Mouse (Mus musculus) midbrain, embryonic 16.5 days (tissue): ENCODE data around the gene Ttll12. TPM values are rescaled to one million over a fixed set of nuclear protein-coding genes. Genes with fewer than 3 reads are reported as not detected.

Experiments used
- ATAC-seq: fragments of 200-750 bp; cut with Nextera tagmentation; 2 replicates; pipeline ENCODE4 v1.8.0; 2017; ENCODE audit warnings: moderate TSS enrichment
- H3K27ac ChIP-seq: fragments of 300-500 bp; sonication (generic); 2 replicates; pipeline ENCODE4 v1.5.1; 2014; ENCODE audit warnings: mild to moderate bottlenecking, low read length, mixed read lengths
- H3K27me3 ChIP-seq: fragments of 300-500 bp; sonication (generic); 2 replicates; pipeline ENCODE4 v1.6.1; 2014; ENCODE audit warnings: low read depth, low read length, mixed read lengths; ENCODE audit not compliant: control insufficient read depth, insufficient read depth
- H3K36me3 ChIP-seq: fragments of 300-500 bp; sonication (generic); 2 replicates; pipeline ENCODE4 v1.6.1; 2014; ENCODE audit warnings: mild to moderate bottlenecking, low read length, moderate library complexity, mixed read lengths; ENCODE audit not compliant: control insufficient read depth, insufficient read depth
- H3K4me1 ChIP-seq: fragments of 300-500 bp; sonication (generic); 2 replicates; pipeline ENCODE4 v1.6.1; 2014; ENCODE audit warnings: mild to moderate bottlenecking, low read length, mixed read lengths; ENCODE audit not compliant: control insufficient read depth, insufficient read depth
- H3K4me2 ChIP-seq: fragments of 300-500 bp; sonication (generic); 2 replicates; pipeline ENCODE4 v1.6.1; 2014; ENCODE audit warnings: mild to moderate bottlenecking, low read length, mixed read lengths
- H3K4me3 ChIP-seq: fragments of 300-500 bp; sonication (generic); 2 replicates; pipeline ENCODE4 v1.5.1; 2014; ENCODE audit warnings: low read depth, mild to moderate bottlenecking, low read length, moderate library complexity, mixed read lengths
- H3K9ac ChIP-seq: fragments of 300-500 bp; sonication (generic); 2 replicates; pipeline ENCODE4 v1.6.1; 2014; ENCODE audit warnings: low read depth, low read length, mixed read lengths
- H3K9me3 ChIP-seq: fragments of 300-500 bp; sonication (generic); replicated peaks from 2 replicates; pipeline ENCODE4 v1.6.1; 2014; ENCODE audit warnings: mild to moderate bottlenecking, low read length, mixed read lengths; ENCODE audit not compliant: control insufficient read depth, poor library complexity, severe bottlenecking
- WGBS: fragments of 180-500 bp; shearing (Covaris S2); extraction: QIAGEN DNeasy Blood & Tissue Kit; methylation state at CpG from one replicate; pipeline ENCODE4 v1.1.7; 2014; 5-methylcytosine and 5-hydroxymethylcytosine counted together
- polyA plus RNA-seq: library from polyadenylated mRNA; unstranded; fragments of >200 nt; fragmentation: Nextera tagmentation; extraction: Ambion mirVana; gene quantifications from 2 replicates; pipeline ENCODE4 v1.2.1, GENCODE M21; 2015

Gene Ttll12
- polyA plus RNA-seq, 1 experiment from 2014 or later, result 49.2 TPM

GRCm38 (mm10) chr15:83570641-83571040 is 24.3 kb downstream of the Ttll12 start:
- ATAC-seq, result no peak
- H3K4me3 ChIP-seq, result no peak overlapping the region
- 70% methylated on average over 2 of the region's 2 CpGs for WGBS
- H3K4me2 ChIP-seq, result no peak overlapping the region
- H3K9ac ChIP-seq, result no peak overlapping the region
- no peaks in the 10 kb centered on the region for H3K27me3 ChIP-seq
- H3K4me1 ChIP-seq, result no peaks in the 10 kb centered on the region
- H3K27ac ChIP-seq, result no peak overlapping the region
- H3K9me3 ChIP-seq, result no peaks in the 10 kb centered on the region
- peaks cover 5% of the 10 kb centered on the region for H3K36me3 ChIP-seq

- Histone ChIP-seq H3K4me1 (no peaks in the 10 kb centered on the region), H3K9me3 (no peaks in the 10 kb centered on the region), H3K27me3 (peaks cover 4% of the 10 kb centered on the region), H3K27ac (no peak overlapping the region), H3K4me3 (no peak overlapping the region), H3K36me3 (no peaks in the 10 kb centered on the region), H3K9ac (no peak overlapping the region), H3K4me2 (no peak overlapping the region)
- WGBS, result 59% methylated on average over 11 of the region's 11 CpGs
- no peak for ATAC-seq
Measured at GRCm38 (mm10) chr15:83569682-83570081, 25.3 kb downstream of the Ttll12 start.

- no peak for ATAC-seq
- Histone ChIP-seq H3K4me2 (no peak overlapping the region), H3K4me3 (no peak overlapping the region), H3K4me1 (peaks cover 9% of the 10 kb centered on the region), H3K27ac (no peak overlapping the region), H3K36me3 (no peaks in the 10 kb centered on the region), H3K9me3 (no peaks in the 10 kb centered on the region), H3K9ac (no peak overlapping the region), H3K27me3 (peaks cover 12% of the 10 kb centered on the region)
- WGBS, result 95% methylated on average over 5 of the region's 5 CpGs
Measured at GRCm38 (mm10) chr15:83568544-83568943, 26.4 kb downstream of the Ttll12 start.

GRCm38 (mm10) chr15:83567728-83568127 is 27.2 kb downstream of the Ttll12 start:
- Histone ChIP-seq H3K4me2 (no peak overlapping the region), H3K36me3 (no peaks in the 10 kb centered on the region), H3K9ac (no peak overlapping the region), H3K9me3 (no peaks in the 10 kb centered on the region), H3K4me1 (peaks cover 13% of the 10 kb centered on the region), H3K27me3 (peaks cover 16% of the 10 kb centered on the region), H3K4me3 (no peak overlapping the region), H3K27ac (no peak overlapping the region)
- no peak for ATAC-seq
- 82% methylated on average over 3 of the region's 3 CpGs for WGBS

GRCm38 (mm10) chr15:83566006-83566405 is 29.0 kb downstream of the Ttll12 start:
- Histone ChIP-seq H3K4me2 (no peak overlapping the region), H3K4me3 (no peak overlapping the region), H3K27me3 (peaks cover 16% of the 10 kb centered on the region), H3K36me3 (no peaks in the 10 kb centered on the region), H3K27ac (no peak overlapping the region), H3K9me3 (no peaks in the 10 kb centered on the region), H3K9ac (no peak overlapping the region), H3K4me1 (peaks cover 13% of the 10 kb centered on the region)
- WGBS, result 78% methylated on average over 5 of the region's 5 CpGs
- no peak for ATAC-seq

- 82% methylated on average over 3 of the region's 3 CpGs for WGBS
- Histone ChIP-seq H3K4me3 (no peak overlapping the region), H3K27me3 (peaks cover 16% of the 10 kb centered on the region), H3K9ac (no peak overlapping the region), H3K4me1 (peaks cover 13% of the 10 kb centered on the region), H3K4me2 (no peak overlapping the region), H3K27ac (no peak overlapping the region), H3K9me3 (no peaks in the 10 kb centered on the region), H3K36me3 (no peaks in the 10 kb centered on the region)
- ATAC-seq, result no peak
Measured at GRCm38 (mm10) chr15:83565434-83565833, 29.5 kb downstream of the Ttll12 start.

- Histone ChIP-seq H3K9me3 (no peaks in the 10 kb centered on the region), H3K27ac (no peak overlapping the region), H3K4me3 (peak overlapping the region; percentile 13), H3K36me3 (no peaks in the 10 kb centered on the region), H3K4me1 (peaks cover 13% of the 10 kb centered on the region), H3K27me3 (peaks cover 16% of the 10 kb centered on the region), H3K9ac (peak overlapping the region; percentile 53; the same call in 1 of the 2 replicates), H3K4me2 (peak overlapping the region; percentile 52)
- WGBS, result 2% methylated on average over 27 of the region's 27 CpGs
- ATAC-seq, result no peak
Measured at GRCm38 (mm10) chr15:83563857-83564651, 30.9 kb downstream of the Ttll12 start.

- under 1% methylated on average over 26 of the region's 28 CpGs for WGBS
- Histone ChIP-seq H3K27me3 (peaks cover 16% of the 10 kb centered on the region), H3K4me1 (peaks cover 13% of the 10 kb centered on the region), H3K27ac (no peak within 1 kb of the TSS), H3K4me2 (peak within 1 kb of the TSS; percentile 52), H3K9me3 (no peaks in the 10 kb centered on the region), H3K36me3 (no peaks in the 10 kb centered on the region), H3K9ac (peak within 1 kb of the TSS; percentile 53; the same call in 1 of the 2 replicates), H3K4me3 (peak within 1 kb of the TSS; percentile 13)
- no peak for ATAC-seq
Measured at GRCm38 (mm10) chr15:83563327-83563856, 31.6 kb downstream of the Ttll12 start, which contains the start of the genes Tspo and Mcat. Gene Tspo, plus strand, starts transcription at chr15:83563592. Gene Mcat, minus strand, starts transcription at chr15:83563787.

GRCm38 (mm10) chr15:83562626-83563270 is 32.2 kb downstream of the Ttll12 start:
- ATAC-seq, result no peak
- peaks cover 16% of the 10 kb centered on the region for H3K27me3 ChIP-seq
- no peaks in the 10 kb centered on the region for H3K9me3 ChIP-seq
- no peaks in the 10 kb centered on the region for H3K36me3 ChIP-seq
- WGBS, result 39% methylated on average over 15 of the region's 15 CpGs
- peaks cover 13% of the 10 kb centered on the region for H3K4me1 ChIP-seq
- H3K9ac ChIP-seq, result no peak overlapping the region
- no peak overlapping the region for H3K4me3 ChIP-seq
- H3K4me2 ChIP-seq, result peak overlapping the region; percentile 52; the same call in 1 of the 2 replicates
- H3K27ac ChIP-seq, result no peak overlapping the region
